Mouse (Mus musculus): ENCODE measurements at regions not wholly inside any gene's neighbourhood (a gene's known extent, or its start where the extent isn't known, plus 50 kb on each side); places are given as distances from the start of the nearest gene placed in this dataset.

- DNase-seq, result no peak
These were observed 131.4 kb upstream of the Psmd7 start for GRCm38 (mm10) chr8:107719656-107720055.

GRCm38 (mm10) chr8:107726716-107727115 lies 138.5 kb upstream of the Psmd7 start:
- DNase-seq, result no peak

DNA sequence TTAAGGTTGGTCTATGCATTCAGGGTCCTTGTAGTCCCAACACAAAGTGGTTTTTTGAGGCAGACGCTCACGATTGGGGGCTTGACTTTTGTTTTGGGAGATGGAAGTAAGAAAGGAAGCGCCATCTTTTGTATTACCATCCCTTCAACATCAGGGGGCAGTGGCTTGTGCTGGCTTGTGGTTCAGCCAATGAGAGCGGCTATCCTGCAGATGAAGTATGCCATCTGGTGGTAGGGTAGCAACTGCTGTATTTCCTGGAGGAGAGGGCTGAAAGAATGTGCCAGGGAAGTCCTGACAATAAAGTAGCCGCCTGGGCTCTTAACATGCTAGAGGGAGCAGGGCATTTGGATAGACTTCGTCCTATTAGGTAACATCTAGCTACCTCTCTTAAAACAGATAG lies 139.0 kb upstream of the Psmd7 start:
- no peak for DNase-seq

DNA sequence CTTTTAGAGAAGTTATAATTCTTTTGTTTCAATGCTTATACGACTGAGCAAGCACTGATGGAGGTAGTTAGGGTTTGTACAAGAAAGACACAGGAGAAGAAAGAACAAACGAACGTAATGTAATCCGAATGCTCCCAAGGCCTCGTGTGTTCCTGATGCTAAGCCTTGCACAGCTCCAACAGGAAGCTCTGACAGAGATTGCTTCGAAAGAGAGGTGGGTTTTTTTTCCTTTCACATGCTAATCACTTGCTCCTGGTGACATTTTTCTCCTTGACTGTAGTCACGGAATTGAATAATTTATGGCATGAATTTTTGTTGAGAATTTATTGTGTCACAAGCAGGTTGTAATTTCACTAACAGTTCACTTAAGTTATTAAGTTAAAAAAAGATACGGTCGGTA lies 150.8 kb upstream of the Psmd7 start:
- DNase-seq, result no peak

DNA sequence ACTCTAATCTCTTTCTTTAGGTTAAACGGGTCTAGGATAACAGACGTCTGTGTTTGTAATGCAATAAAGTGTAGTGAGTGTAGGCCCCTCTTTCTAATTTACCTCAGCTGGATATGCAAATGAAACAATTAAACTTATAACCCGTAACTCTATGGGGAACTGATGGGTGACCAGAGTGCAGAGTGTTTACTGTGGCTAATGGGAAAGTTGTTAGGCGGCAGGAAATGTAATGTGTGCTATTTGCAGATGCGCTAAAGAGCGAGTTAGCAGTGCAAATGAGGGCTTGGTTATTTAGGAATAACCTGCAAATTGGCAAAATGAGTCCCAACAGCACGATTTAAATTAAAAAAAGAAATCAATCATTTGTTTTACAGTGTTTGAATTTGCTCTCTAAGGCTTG lies 168.8 kb upstream of the Psmd7 start:
- DNase-seq, result no peak

GRCm38 (mm10) chr8:107758637-107759036 lies 170.4 kb upstream of the Psmd7 start:
- peak; percentile 7 for DNase-seq

- DNase-seq, result peak; percentile 33
These were observed 165.5 kb upstream of the Zfhx3 start for GRCm38 (mm10) chr8:107776906-107777305.

GRCm38 (mm10) chr8:107785771-107786170 lies 156.7 kb upstream of the Zfhx3 start:
- DNase-seq, result no peak

GRCm38 (mm10) chr8:107792286-107792685 lies 150.2 kb upstream of the Zfhx3 start:
- DNase-seq, result no peak

DNA sequence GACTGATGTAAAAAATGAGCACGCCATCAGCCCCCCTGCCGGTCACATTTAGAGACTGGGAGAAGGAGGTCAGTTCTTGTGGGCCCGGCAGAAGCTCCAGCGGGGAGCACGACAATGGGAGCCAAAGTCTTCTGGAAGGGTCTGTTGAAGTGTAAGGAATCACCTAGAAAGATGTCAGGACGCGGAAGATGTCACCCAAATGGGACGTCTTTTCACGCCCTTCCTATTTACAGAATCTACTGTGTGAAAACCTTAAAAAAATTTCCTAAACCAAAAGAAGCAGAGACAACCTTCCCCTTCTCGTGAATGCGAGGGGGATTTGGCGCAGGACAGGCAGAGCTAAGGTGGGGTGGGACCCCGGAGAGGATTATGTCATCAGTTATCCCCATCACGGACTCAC lies 127.5 kb upstream of the Zfhx3 start:
- DNase-seq, result no peak

GRCm38 (mm10) chr8:107815775-107816174 lies 126.7 kb upstream of the Zfhx3 start:
- DNase-seq, result no peak

GRCm38 (mm10) chr8:107817796-107818195 lies 124.6 kb upstream of the Zfhx3 start:
- DNase-seq, result no peak

GRCm38 (mm10) chr8:107820174-107820760 lies 122.2 kb upstream of the Zfhx3 start:
- DNase-seq, result no peak

GRCm38 (mm10) chr8:107821522-107821921 lies 120.9 kb upstream of the Zfhx3 start:
- DNase-seq, result no peak

GRCm38 (mm10) chr8:107824096-107824495 lies 118.3 kb upstream of the Zfhx3 start:
- DNase-seq, result no peak

DNA sequence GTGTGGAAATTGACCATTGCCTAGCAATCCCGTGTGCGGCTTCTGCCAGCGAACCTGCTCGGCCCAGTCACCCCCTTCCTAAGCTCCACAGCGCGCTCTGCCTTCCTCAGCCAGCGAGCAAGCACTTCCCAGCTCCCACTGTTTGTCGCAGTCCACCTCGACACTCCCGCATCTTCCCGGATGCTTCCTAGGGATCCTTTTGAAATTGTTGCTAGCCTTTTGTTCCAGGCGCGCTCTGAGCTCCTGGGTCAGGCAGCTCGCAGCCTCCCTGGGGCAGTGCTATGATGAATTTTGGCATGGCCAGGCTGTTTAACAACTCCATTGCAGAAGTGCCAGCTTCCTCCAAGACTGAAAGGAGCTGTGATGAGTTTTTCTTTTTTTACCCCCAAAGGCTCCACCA lies 117.8 kb upstream of the Zfhx3 start:
- DNase-seq, result peak; percentile 71

GRCm38 (mm10) chr8:107827500-107828125 lies 114.8 kb upstream of the Zfhx3 start:
- DNase-seq, result peak; percentile 79

DNA sequence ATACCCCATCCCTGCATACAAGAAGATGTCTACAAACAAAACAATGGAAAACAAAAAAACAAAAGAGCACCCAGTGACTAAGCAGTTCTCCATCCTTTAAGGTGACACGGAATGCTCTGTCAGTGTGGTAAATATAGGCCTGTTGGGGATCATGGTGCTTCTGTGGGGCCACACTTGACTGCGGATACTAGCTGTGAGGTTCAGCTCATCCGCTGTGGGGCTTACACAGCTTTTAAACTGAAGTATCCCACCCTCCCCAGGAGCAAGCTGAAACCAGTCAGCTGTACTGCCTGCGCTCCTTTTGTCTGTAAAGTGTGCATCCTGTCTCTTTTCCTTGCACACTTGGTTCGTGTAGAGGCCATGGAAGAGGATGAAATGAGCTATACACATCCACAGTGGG lies 113.9 kb upstream of the Zfhx3 start:
- no peak for DNase-seq

- DNase-seq, result no peak
These were observed 109.0 kb upstream of the Zfhx3 start for GRCm38 (mm10) chr8:107833481-107833880.

- no peak for DNase-seq
These were observed 96.3 kb upstream of the Zfhx3 start for GRCm38 (mm10) chr8:107846141-107846540.

DNA sequence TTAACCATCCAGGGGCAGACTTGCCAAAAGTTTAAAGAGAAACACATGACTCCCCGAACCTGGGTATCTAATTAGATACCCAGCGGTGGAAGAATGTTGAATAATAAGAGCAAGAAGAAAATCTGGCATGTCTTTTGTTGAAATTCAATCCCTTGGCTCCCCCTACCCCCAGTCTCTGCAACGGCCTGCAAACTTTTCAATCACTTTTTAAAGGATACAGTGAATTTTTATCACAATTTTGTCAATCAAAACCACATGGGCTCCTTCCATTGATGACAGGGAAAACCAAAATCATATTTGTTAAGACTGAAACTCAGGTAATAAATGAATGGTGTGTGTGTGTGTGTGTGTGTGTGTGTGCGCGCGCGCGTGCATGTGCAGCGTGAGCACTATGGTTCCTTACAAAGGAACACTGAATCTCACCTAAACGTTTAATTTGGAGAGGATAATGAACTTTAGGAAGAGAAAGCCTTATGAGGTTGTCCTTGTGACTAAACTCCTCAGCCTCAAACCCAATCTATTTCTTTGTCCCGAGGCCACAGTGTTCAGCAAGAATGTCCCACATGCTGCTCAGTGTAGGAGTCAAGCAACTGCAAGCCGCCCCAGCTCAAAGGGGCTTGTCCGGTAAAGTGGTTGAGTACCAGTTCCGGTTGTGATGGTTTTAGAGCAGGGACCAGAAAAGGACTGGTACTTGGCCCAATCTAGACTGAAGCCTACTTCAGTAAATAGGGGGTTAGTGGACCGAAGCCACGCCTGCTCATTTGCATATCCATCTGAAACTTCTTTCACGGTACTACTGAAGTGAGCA lies 91.0 kb upstream of the Zfhx3 start:
- DNase-seq, result no peak

- no peak for DNase-seq
These were observed 82.7 kb upstream of the Zfhx3 start for GRCm38 (mm10) chr8:107859770-107860169.

DNA sequence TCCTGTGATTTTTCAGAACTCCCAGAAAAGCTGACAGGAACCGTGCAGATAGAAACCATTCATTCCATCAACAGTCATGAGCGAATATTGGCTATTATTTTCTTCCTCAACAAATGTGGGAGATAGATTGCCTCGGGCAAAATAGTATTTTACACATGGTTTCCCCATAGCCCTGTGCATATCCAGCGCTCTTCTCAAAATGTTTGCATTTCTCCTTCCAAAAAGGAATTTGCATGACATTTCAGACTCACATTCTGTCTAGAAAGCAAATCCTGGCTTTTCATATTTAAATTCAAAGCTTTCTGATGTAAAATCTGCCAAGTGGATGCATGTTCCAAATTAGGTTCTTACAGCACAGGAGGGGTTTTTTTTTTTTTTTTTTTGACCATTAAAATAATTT lies 82.2 kb upstream of the Zfhx3 start:
- no peak for DNase-seq
